9 mouse cellular contexts compared by ENCODE assay signal in genomic region chr9:71317096-71317920, GRCm38 (mm10).
DNase-seq lines count a peak whose midpoint lies in the region; ATAC-seq and TF ChIP-seq lines count a peak whose summit lies in the region.
"Had no signal": no experiment of that assay in that cellular context is flagged by ENCODE, and none has a peak within 500 bp of the region (broad histone marks: within the 10 kb centered on the region; RNA-seq: fewer than 3 reads in every experiment).

No protein-coding gene starts in this region.

- H3K4me2 ChIP-seq in kidney, embryonic 16.5 days (replicated peaks; ENCODE audit: low read depth, low read length) = no peak overlapping the region
- H3K4me2 ChIP-seq in stomach, embryonic 16.5 days (ENCODE audit: low read depth, low read length) = no peak overlapping the region
- no peak overlapping the region for H3K4me2 ChIP-seq in midbrain, postnatal 0 days (ENCODE audit: low read depth, low read length, poor library complexity, severe bottlenecking)

- H3K9ac ChIP-seq in kidney, embryonic 16.5 days (replicated peaks; ENCODE audit: low read length) = no peak overlapping the region
- no peak overlapping the region for H3K9ac ChIP-seq in stomach, embryonic 16.5 days (ENCODE audit: low read length)
- H3K9ac ChIP-seq in midbrain, postnatal 0 days (replicated peaks; ENCODE audit: low read length, poor library complexity, severe bottlenecking) = no peak overlapping the region

- peak; percentile 56 for DNase-seq in ovary, postnatal 14 days (ENCODE audit: low spot score)
- DNase-seq in ovary, postnatal 36 days (ENCODE audit: low spot score) = no peak
- peak; percentile 91 to 92 for DNase-seq in heart, adult 9 months (ENCODE audit: low spot score in 2 of 2)
- no peak for DNase-seq in cerebellum, adult 9-10 months
- DNase-seq in midbrain, postnatal 0 days (ENCODE audit: low spot score) = no peak
- no peak for DNase-seq in cerebellum, adult 11 months
- DNase-seq: layer of hippocampus, postnatal 36 days had no signal

- 47% methylated on average over 11 of the region's 11 CpGs for WGBS in kidney, embryonic 16.5 days
- WGBS in stomach, embryonic 16.5 days = 46% methylated on average over 11 of the region's 11 CpGs
- WGBS in midbrain, postnatal 0 days = 80% methylated on average over 11 of the region's 11 CpGs

- TF ChIP-seq CTCF in midbrain, postnatal 0 days (IDR thresholded peaks at IDR 0.05) = no peak

- no peaks in the 10 kb centered on the region for H3K9me3 ChIP-seq in kidney, embryonic 16.5 days (ENCODE audit: low read length)
- no peaks in the 10 kb centered on the region for H3K9me3 ChIP-seq in stomach, embryonic 16.5 days (replicated peaks; ENCODE audit: control insufficient read depth, low read length)
- no peaks in the 10 kb centered on the region for H3K9me3 ChIP-seq in midbrain, postnatal 0 days (ENCODE audit: low read length)

- H3K27ac ChIP-seq in kidney, embryonic 16.5 days (ENCODE audit: low read length) = peak overlapping the region; percentile 41; the same call in 1 of the 2 replicates
- H3K27ac ChIP-seq in stomach, embryonic 16.5 days (ENCODE audit: low read length) = peak overlapping the region; percentile 88
- H3K27ac ChIP-seq in midbrain, postnatal 0 days (ENCODE audit: low read depth, low read length) = no peak overlapping the region

- no peaks in the 10 kb centered on the region for H3K36me3 ChIP-seq in kidney, embryonic 16.5 days (ENCODE audit: insufficient read depth, low read length)
- no peaks in the 10 kb centered on the region for H3K36me3 ChIP-seq in stomach, embryonic 16.5 days (ENCODE audit: control insufficient read depth, insufficient read depth, low read length)
- no peaks in the 10 kb centered on the region for H3K36me3 ChIP-seq in midbrain, postnatal 0 days (ENCODE audit: insufficient read depth, low read length)

- peaks cover 23% of the 10 kb centered on the region for H3K4me1 ChIP-seq in kidney, embryonic 16.5 days (ENCODE audit: insufficient read depth, low read length)
- H3K4me1 ChIP-seq in stomach, embryonic 16.5 days (ENCODE audit: control insufficient read depth, insufficient read depth, low read length) = peaks cover 12% of the 10 kb centered on the region
- H3K4me1 ChIP-seq in midbrain, postnatal 0 days (ENCODE audit: insufficient read depth, low read length) = no peaks in the 10 kb centered on the region

- H3K27me3 ChIP-seq in kidney, embryonic 16.5 days (ENCODE audit: insufficient read depth, low read length) = no peaks in the 10 kb centered on the region
- no peaks in the 10 kb centered on the region for H3K27me3 ChIP-seq in stomach, embryonic 16.5 days (ENCODE audit: control insufficient read depth, insufficient read depth, low read length)
- H3K27me3 ChIP-seq in midbrain, postnatal 0 days (ENCODE audit: insufficient read depth, low read length) = no peaks in the 10 kb centered on the region

- peak; percentile 49; the same call in 1 of the 2 replicates for ATAC-seq in kidney, embryonic 16.5 days (ENCODE audit: low FRiP score, low TSS enrichment)
- peak; percentile 48 for ATAC-seq in stomach, embryonic 16.5 days (ENCODE audit: insufficient read depth, low FRiP score)
- no peak for ATAC-seq in midbrain, postnatal 0 days (ENCODE audit: low FRiP score)

- no peak overlapping the region for H3K4me3 ChIP-seq in kidney, embryonic 16.5 days (ENCODE audit: low read length)
- H3K4me3 ChIP-seq in stomach, embryonic 16.5 days (replicated peaks; ENCODE audit: low read length) = no peak overlapping the region
- H3K4me3 ChIP-seq in midbrain, postnatal 0 days (ENCODE audit: low read depth, low read length) = no peak overlapping the region

Comparison
In these comparisons a context has a peak if more than half of its experiments do, and no peak if none do; other contexts are left out.
1. DNase-seq: peak in ovary, postnatal 14 days (single experiment) and heart, adult 9 months (2 of 2); none in ovary, postnatal 36 days (single experiment), cerebellum, adult 9-10 months (single experiment), midbrain, postnatal 0 days (single experiment) and cerebellum, adult 11 months (single experiment).